Mouse (Mus musculus): ENCODE results near the gene Rhbdf1. TPM values are rescaled to one million over a fixed set of nuclear protein-coding genes. Genes with fewer than 3 reads are reported as not detected.

Rhbdf1 gene
- total and polyA plus RNA-seq, 3 experiments: 0.30 to 2.5 (median 0.91) TPM

- ATAC-seq (ENCODE audit: extremely low read depth, insufficient number of reproducible peaks, low FRiP score, poor library complexity, severe bottlenecking): no peak
- H3K9me3 ChIP-seq (replicated peaks): no peaks in the 10 kb centered on the region; the same call in 1 of the 2 replicates
- peaks cover 65% of the 10 kb centered on the region for H3K4me1 ChIP-seq (ENCODE audit: insufficient read depth, low read depth, low read length)
- H3K36me3 ChIP-seq (replicated peaks): no peaks in the 10 kb centered on the region
- no peak for TF ChIP-seq GATA2 (IDR thresholded peaks at IDR 0.05; ENCODE audit: borderline replicate concordance, low read depth, low read length)
- TF ChIP-seq POLR2AphosphoS5 (IDR thresholded peaks at IDR 0.05; ENCODE audit: insufficient replicate concordance, low read depth, low read length): no peak
- TF ChIP-seq TAL1 (conservative IDR thresholded peaks at IDR 0.05; ENCODE audit: low read depth, low read length): no peak
- H3K4me3 ChIP-seq (ENCODE audit: low read depth, low read length): peak overlapping the region; percentile 68; the same call in 1 of the 2 replicates
- peaks cover 79% of the 10 kb centered on the region for H3K27me3 ChIP-seq (ENCODE audit: insufficient read depth, low read length)
- no peak for DNase-seq (ENCODE audit: low spot score)
Measured at GRCm38 (mm10) chr11:32220607-32221224, 1.4 kb downstream of the Rhbdf1 start.

GRCm38 (mm10) chr11:32219287-32219686 is 2.8 kb downstream of the Rhbdf1 start:
- DNase-seq (ENCODE audit: low spot score) (no peak), ATAC-seq (ENCODE audit: extremely low read depth, insufficient number of reproducible peaks, low FRiP score, poor library complexity, severe bottlenecking) (no peak)
- TF ChIP-seq TAL1 (conservative IDR thresholded peaks at IDR 0.05; ENCODE audit: low read depth, low read length) (no peak), POLR2AphosphoS5 (IDR thresholded peaks at IDR 0.05; ENCODE audit: insufficient replicate concordance, low read depth, low read length) (no peak), GATA1 (IDR thresholded peaks at IDR 0.05; ENCODE audit: borderline replicate concordance, low read length) (no peak), CTCF (IDR thresholded peaks at IDR 0.05; ENCODE audit: low read depth, low read length) (no peak), GATA2 (IDR thresholded peaks at IDR 0.05; ENCODE audit: borderline replicate concordance, low read depth, low read length) (no peak)
- Histone ChIP-seq H3K36me3 (replicated peaks) (no peaks in the 10 kb centered on the region), H3K4me1 (ENCODE audit: insufficient read depth, low read depth, low read length) (peaks cover 50% of the 10 kb centered on the region), H3K9me3 (replicated peaks) (no peaks in the 10 kb centered on the region; the same call in 1 of the 2 replicates), H3K4me3 (ENCODE audit: low read depth, low read length) (no peak overlapping the region), H3K27me3 (ENCODE audit: insufficient read depth, low read length) (peaks cover 82% of the 10 kb centered on the region)

DNA sequence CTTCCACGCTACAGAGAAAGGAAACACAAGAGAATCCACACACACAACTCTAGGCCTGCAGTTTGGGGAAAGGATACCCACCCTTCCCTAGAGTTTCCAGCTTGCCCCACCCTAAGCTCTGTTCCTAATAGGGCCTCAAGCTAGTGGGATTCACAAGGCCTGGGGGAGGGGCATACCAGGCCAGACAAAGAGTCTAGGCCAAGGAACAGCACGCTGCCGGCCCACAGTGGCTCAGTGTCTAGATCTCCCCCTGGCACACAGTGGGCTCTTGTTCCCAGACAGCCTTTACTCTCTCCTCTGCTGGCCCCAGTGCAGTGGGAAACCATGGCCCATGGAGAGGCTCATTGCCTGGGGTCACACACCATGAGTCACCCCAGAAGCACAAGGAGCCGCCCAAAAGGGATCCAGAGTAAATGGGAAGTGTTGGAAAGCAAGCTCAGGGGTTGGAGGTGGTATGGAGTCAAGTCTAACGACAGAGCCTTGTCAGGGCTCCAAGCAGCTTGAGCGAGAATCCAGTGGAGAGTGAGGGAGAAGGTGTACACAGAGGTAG is 3.5 kb downstream of the Rhbdf1 start:
- no peak for DNase-seq (ENCODE audit: low spot score)
- Histone ChIP-seq H3K36me3 (replicated peaks) (no peaks in the 10 kb centered on the region), H3K4me3 (ENCODE audit: low read depth, low read length) (no peak overlapping the region), H3K9me3 (replicated peaks) (no peaks in the 10 kb centered on the region; the same call in 1 of the 2 replicates), H3K27me3 (ENCODE audit: insufficient read depth, low read length) (peaks cover 80% of the 10 kb centered on the region), H3K4me1 (ENCODE audit: insufficient read depth, low read depth, low read length) (peaks cover 48% of the 10 kb centered on the region)
- no peak for ATAC-seq (ENCODE audit: extremely low read depth, insufficient number of reproducible peaks, low FRiP score, poor library complexity, severe bottlenecking)
- no peak for TF ChIP-seq CTCF (IDR thresholded peaks at IDR 0.05; ENCODE audit: low read depth, low read length)
- TF ChIP-seq GATA1 (IDR thresholded peaks at IDR 0.05; ENCODE audit: borderline replicate concordance, low read length): no peak
- no peak for TF ChIP-seq TAL1 (conservative IDR thresholded peaks at IDR 0.05; ENCODE audit: low read depth, low read length)
- no peak for TF ChIP-seq GATA2 (IDR thresholded peaks at IDR 0.05; ENCODE audit: borderline replicate concordance, low read depth, low read length)

GRCm38 (mm10) chr11:32216851-32217250 is 5.2 kb downstream of the Rhbdf1 start:
- DNase-seq (ENCODE audit: low spot score) (peak; percentile 75), ATAC-seq (ENCODE audit: extremely low read depth, insufficient number of reproducible peaks, low FRiP score, poor library complexity, severe bottlenecking) (0 out of 2 replicates have a peak, but pooled peaks have one; percentile 22)
- H3K9me3 ChIP-seq (replicated peaks): no peaks in the 10 kb centered on the region
- peak; percentile 33; the same call in 1 of the 2 replicates for TF ChIP-seq CTCF (IDR thresholded peaks at IDR 0.05; ENCODE audit: low read depth, low read length)
- TF ChIP-seq GATA1 (IDR thresholded peaks at IDR 0.05; ENCODE audit: borderline replicate concordance, low read length): no peak
- H3K36me3 ChIP-seq (replicated peaks): no peaks in the 10 kb centered on the region
- H3K4me3 ChIP-seq (ENCODE audit: low read depth, low read length): no peak overlapping the region
- H3K4me1 ChIP-seq (ENCODE audit: insufficient read depth, low read depth, low read length): peaks cover 33% of the 10 kb centered on the region
- H3K27me3 ChIP-seq (ENCODE audit: insufficient read depth, low read length): peaks cover 75% of the 10 kb centered on the region

DNA sequence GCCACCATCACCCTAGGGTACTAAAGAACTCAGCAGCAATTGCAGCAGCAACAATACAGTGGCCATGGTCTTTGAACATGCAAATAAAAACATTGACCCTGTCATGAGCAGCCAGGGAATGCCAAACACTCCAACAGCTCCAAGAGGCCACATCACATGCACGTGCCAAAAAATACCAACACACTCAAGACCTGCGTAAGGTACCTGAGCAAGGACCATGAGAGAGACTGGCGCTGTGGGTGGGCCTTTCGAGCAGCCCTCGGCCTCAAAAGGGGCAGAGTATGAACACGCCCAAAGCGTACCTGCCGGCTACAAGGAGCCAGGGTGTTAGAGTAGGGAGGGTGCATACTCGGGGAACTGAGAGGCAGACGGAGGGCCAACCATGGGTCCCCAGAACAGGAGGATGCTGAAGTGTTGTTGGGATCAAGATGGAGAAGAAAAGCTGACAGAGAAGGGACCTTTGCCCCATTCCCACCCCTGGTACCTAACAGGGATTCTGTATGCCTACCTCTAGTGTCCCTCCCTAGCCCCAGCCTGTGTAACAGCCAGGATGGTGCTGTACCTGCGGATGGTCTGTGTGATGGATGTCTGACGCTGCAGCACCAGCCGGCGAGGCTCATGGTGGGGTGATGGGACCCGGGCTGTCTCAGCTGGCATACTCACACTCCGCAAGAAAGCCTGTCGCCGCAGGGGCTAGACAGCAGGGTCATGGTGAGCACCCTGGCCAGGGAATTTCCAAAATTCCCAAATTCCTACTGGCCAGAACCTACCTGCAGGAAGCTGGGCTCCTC is 6.5 kb downstream of the Rhbdf1 start:
- peaks cover 7% of the 10 kb centered on the region for H3K36me3 ChIP-seq (replicated peaks)
- no peak for DNase-seq (ENCODE audit: low spot score)
- no peak overlapping the region for H3K4me3 ChIP-seq (ENCODE audit: low read depth, low read length)
- TF ChIP-seq POLR2AphosphoS5 (IDR thresholded peaks at IDR 0.05; ENCODE audit: insufficient replicate concordance, low read depth, low read length) (no peak), GATA1 (IDR thresholded peaks at IDR 0.05; ENCODE audit: borderline replicate concordance, low read length) (no peak), GATA2 (IDR thresholded peaks at IDR 0.05; ENCODE audit: borderline replicate concordance, low read depth, low read length) (no peak), TAL1 (conservative IDR thresholded peaks at IDR 0.05; ENCODE audit: low read depth, low read length) (no peak), CTCF (IDR thresholded peaks at IDR 0.05; ENCODE audit: low read depth, low read length) (no peak)
- no peak for ATAC-seq (ENCODE audit: extremely low read depth, insufficient number of reproducible peaks, low FRiP score, poor library complexity, severe bottlenecking)
- H3K9me3 ChIP-seq (replicated peaks): no peaks in the 10 kb centered on the region
- H3K27me3 ChIP-seq (ENCODE audit: insufficient read depth, low read length): peaks cover 63% of the 10 kb centered on the region
- peaks cover 23% of the 10 kb centered on the region for H3K4me1 ChIP-seq (ENCODE audit: insufficient read depth, low read depth, low read length)

GRCm38 (mm10) chr11:32210623-32211022 is 11.5 kb downstream of the Rhbdf1 start:
- TF ChIP-seq TAL1 (conservative IDR thresholded peaks at IDR 0.05; ENCODE audit: low read depth, low read length): no peak
- no peak for TF ChIP-seq POLR2AphosphoS5 (IDR thresholded peaks at IDR 0.05; ENCODE audit: insufficient replicate concordance, low read depth, low read length)
- TF ChIP-seq GATA2 (IDR thresholded peaks at IDR 0.05; ENCODE audit: borderline replicate concordance, low read depth, low read length): no peak
- no peak for TF ChIP-seq CTCF (IDR thresholded peaks at IDR 0.05; ENCODE audit: low read depth, low read length)
- no peak for TF ChIP-seq GATA1 (IDR thresholded peaks at IDR 0.05; ENCODE audit: borderline replicate concordance, low read length)
- no peak for ATAC-seq (ENCODE audit: extremely low read depth, insufficient number of reproducible peaks, low FRiP score, poor library complexity, severe bottlenecking)
- peaks cover 16% of the 10 kb centered on the region for H3K4me1 ChIP-seq (ENCODE audit: insufficient read depth, low read depth, low read length)
- peaks cover 28% of the 10 kb centered on the region for H3K27me3 ChIP-seq (ENCODE audit: insufficient read depth, low read length)
- no peak overlapping the region for H3K4me3 ChIP-seq (ENCODE audit: low read depth, low read length)
- H3K36me3 ChIP-seq (replicated peaks): peaks cover 50% of the 10 kb centered on the region
- no peak for DNase-seq (ENCODE audit: low spot score)
- H3K9me3 ChIP-seq (replicated peaks): no peaks in the 10 kb centered on the region

All from G1E (cell line).